Mouse (Mus musculus): ENCODE data around the gene Slfnl1. TPM values are rescaled to one million over a fixed set of nuclear protein-coding genes. Genes with fewer than 3 reads are reported as not detected.
A peak's percentile ranks its signal among the peaks of the same experiment; 100 is the strongest.

The Slfnl1 gene
- polyA plus RNA-seq, 1 experiment: not detected

DNA sequence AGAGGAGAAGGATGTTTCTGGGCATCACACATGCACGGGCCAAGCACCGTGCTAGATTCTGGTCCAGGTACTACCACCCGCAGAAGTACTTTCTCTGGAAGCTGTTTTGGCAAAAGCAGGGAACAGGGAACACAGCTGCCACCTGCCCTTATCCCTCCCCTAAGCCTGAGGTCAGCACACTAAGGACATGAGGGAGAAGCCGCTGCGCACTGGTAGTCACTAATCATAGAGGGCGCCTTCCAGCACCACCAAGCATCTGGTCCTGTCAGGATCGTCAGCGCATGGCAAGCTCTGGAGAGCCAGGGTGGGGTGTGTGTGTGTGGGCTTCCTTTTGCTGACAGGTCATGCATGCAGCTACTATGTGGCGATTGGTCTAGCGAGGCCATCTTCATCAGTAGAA, 6.6 kb downstream of the Slfnl1 start:
- H3K36me3 ChIP-seq (ENCODE audit: control insufficient read depth, insufficient read depth, low read length, poor library complexity, severe bottlenecking): peaks cover 38% of the 10 kb centered on the region
- no peak overlapping the region for H3K4me3 ChIP-seq (ENCODE audit: low read depth, low read length)
- H3K9me3 ChIP-seq (replicated peaks; ENCODE audit: control insufficient read depth, insufficient read depth, low read length, poor library complexity, severe bottlenecking): no peaks in the 10 kb centered on the region
- H3K9ac ChIP-seq (ENCODE audit: low read depth, poor library complexity, severe bottlenecking): no peak overlapping the region
- no peaks in the 10 kb centered on the region for H3K4me1 ChIP-seq (ENCODE audit: control insufficient read depth, insufficient read depth, low read length)
- TF ChIP-seq EP300 (IDR thresholded peaks at IDR 0.05; ENCODE audit: insufficient read depth, low read depth, low read length) (no peak), CTCF (IDR thresholded peaks at IDR 0.05; ENCODE audit: low read depth, low read length) (no peak), POLR2A (IDR thresholded peaks at IDR 0.05; ENCODE audit: insufficient read depth, low read length) (no peak)
- H3K27me3 ChIP-seq (ENCODE audit: control insufficient read depth, insufficient read depth, low read length, poor library complexity, severe bottlenecking): no peaks in the 10 kb centered on the region
- H3K27ac ChIP-seq (ENCODE audit: insufficient read depth, low read length): no peak overlapping the region

DNA sequence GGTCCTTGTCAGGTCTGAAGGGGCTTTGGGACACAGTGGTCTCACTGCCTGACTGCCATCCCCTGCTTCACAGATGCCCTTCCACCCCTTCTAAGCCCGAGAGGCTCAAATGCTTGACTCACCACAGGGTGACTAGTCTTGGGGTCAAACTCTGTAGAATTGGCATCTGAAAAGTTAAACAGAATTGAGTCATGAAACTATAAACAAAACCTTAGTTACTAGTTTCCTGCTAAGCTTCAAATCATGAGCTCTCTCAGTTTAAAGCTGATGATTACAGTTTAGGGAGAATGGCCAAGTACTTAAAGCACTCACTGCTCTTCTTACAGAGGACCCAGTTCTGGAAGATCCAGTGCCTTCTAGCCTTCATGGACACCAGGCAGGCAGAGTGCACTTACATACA, 12.9 kb downstream of the Slfnl1 start:
- no peak overlapping the region for H3K27ac ChIP-seq (ENCODE audit: insufficient read depth, low read length)
- no peak for TF ChIP-seq EP300 (IDR thresholded peaks at IDR 0.05; ENCODE audit: insufficient read depth, low read depth, low read length)
- no peak for TF ChIP-seq POLR2A (IDR thresholded peaks at IDR 0.05; ENCODE audit: insufficient read depth, low read length)
- no peak for TF ChIP-seq CTCF (IDR thresholded peaks at IDR 0.05; ENCODE audit: low read depth, low read length)
- no peaks in the 10 kb centered on the region for H3K9me3 ChIP-seq (replicated peaks; ENCODE audit: control insufficient read depth, insufficient read depth, low read length, poor library complexity, severe bottlenecking)
- no peak overlapping the region for H3K9ac ChIP-seq (ENCODE audit: low read depth, poor library complexity, severe bottlenecking)
- H3K36me3 ChIP-seq (ENCODE audit: control insufficient read depth, insufficient read depth, low read length, poor library complexity, severe bottlenecking): peaks cover 80% of the 10 kb centered on the region
- no peaks in the 10 kb centered on the region for H3K4me1 ChIP-seq (ENCODE audit: control insufficient read depth, insufficient read depth, low read length)
- no peaks in the 10 kb centered on the region for H3K27me3 ChIP-seq (ENCODE audit: control insufficient read depth, insufficient read depth, low read length, poor library complexity, severe bottlenecking)
- no peak overlapping the region for H3K4me3 ChIP-seq (ENCODE audit: low read depth, low read length)

DNA sequence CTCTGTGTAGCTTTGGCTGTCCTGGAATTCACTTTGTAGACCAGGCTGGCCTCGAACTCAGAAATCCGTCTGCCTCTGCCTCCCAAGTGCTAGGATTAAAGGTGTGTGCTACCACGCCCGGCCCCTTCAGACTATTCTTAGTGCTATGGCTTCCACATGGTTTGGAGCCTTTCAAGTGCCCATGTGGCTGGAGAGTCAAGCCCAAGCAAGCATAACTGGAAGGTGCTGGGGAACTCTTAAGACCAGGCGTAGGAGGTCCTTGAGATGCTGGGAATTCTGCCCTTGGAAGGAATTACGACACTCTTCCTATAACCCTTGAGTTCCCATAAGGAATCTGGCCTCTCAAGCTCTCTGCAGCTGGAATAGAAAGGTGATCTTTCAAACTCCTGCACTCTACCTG, 24.6 kb downstream of the Slfnl1 start:
- Histone ChIP-seq H3K9me3 (replicated peaks; ENCODE audit: control insufficient read depth, insufficient read depth, low read length, poor library complexity, severe bottlenecking) (no peaks in the 10 kb centered on the region), H3K27me3 (ENCODE audit: control insufficient read depth, insufficient read depth, low read length, poor library complexity, severe bottlenecking) (no peaks in the 10 kb centered on the region), H3K27ac (ENCODE audit: insufficient read depth, low read length) (no peak overlapping the region), H3K9ac (ENCODE audit: low read depth, poor library complexity, severe bottlenecking) (no peak overlapping the region), H3K4me3 (ENCODE audit: low read depth, low read length) (no peak overlapping the region), H3K4me1 (ENCODE audit: control insufficient read depth, insufficient read depth, low read length) (no peaks in the 10 kb centered on the region), H3K36me3 (ENCODE audit: control insufficient read depth, insufficient read depth, low read length, poor library complexity, severe bottlenecking) (peaks cover 87% of the 10 kb centered on the region)
- TF ChIP-seq EP300 (IDR thresholded peaks at IDR 0.05; ENCODE audit: insufficient read depth, low read depth, low read length) (no peak), POLR2A (IDR thresholded peaks at IDR 0.05; ENCODE audit: insufficient read depth, low read length) (no peak), CTCF (IDR thresholded peaks at IDR 0.05; ENCODE audit: low read depth, low read length) (no peak)

DNA sequence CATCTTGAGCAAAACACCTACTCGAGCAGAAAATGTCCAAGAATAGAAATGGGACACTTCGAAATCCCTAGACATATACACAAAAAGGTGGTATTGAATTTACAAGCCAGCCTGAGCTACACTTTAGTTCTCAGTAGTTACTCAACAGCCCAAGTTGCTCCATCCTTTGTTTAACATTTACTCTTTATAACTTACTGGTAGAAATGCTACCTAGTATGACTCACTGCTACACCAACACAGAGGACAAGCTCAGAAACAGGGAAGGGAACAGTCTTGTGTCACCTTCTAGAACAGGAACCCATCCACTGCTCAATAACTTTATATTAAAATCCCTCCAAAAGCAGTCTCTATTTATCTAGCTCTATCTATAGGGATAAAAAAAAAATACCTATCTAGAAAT, 33.7 kb downstream of the Slfnl1 start:
- Histone ChIP-seq H3K9me3 (replicated peaks; ENCODE audit: control insufficient read depth, insufficient read depth, low read length, poor library complexity, severe bottlenecking) (no peaks in the 10 kb centered on the region), H3K4me1 (ENCODE audit: control insufficient read depth, insufficient read depth, low read length) (no peaks in the 10 kb centered on the region), H3K36me3 (ENCODE audit: control insufficient read depth, insufficient read depth, low read length, poor library complexity, severe bottlenecking) (peaks cover 38% of the 10 kb centered on the region), H3K9ac (ENCODE audit: low read depth, poor library complexity, severe bottlenecking) (no peak overlapping the region), H3K27me3 (ENCODE audit: control insufficient read depth, insufficient read depth, low read length, poor library complexity, severe bottlenecking) (no peaks in the 10 kb centered on the region), H3K4me3 (ENCODE audit: low read depth, low read length) (no peak overlapping the region), H3K27ac (ENCODE audit: insufficient read depth, low read length) (no peak overlapping the region)
- no peak for TF ChIP-seq EP300 (IDR thresholded peaks at IDR 0.05; ENCODE audit: insufficient read depth, low read depth, low read length)
- no peak for TF ChIP-seq POLR2A (IDR thresholded peaks at IDR 0.05; ENCODE audit: insufficient read depth, low read length)
- TF ChIP-seq CTCF (IDR thresholded peaks at IDR 0.05; ENCODE audit: low read depth, low read length): no peak

DNA sequence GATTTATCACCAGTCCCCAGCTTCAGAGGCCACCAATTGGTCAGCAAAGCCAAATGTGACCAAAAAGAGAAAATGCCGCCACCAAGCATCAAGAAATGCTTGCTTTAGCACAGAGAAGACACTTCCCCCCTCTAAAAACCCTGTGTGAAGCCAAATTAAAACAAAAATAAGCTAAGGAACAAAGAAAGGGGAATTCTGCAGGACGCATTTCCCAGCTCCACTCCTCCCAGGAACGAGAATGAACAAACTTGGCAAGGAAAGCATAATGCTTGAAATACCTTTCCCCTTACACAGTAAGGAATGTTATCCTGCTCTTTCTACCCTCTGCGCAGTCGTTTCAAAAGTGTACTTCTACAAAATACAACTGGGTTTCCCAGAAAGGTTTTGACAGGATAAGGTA, 36.0 kb downstream of the Slfnl1 start:
- Histone ChIP-seq H3K9ac (ENCODE audit: low read depth, poor library complexity, severe bottlenecking) (no peak overlapping the region), H3K27ac (ENCODE audit: insufficient read depth, low read length) (no peak overlapping the region), H3K4me1 (ENCODE audit: control insufficient read depth, insufficient read depth, low read length) (no peaks in the 10 kb centered on the region), H3K36me3 (ENCODE audit: control insufficient read depth, insufficient read depth, low read length, poor library complexity, severe bottlenecking) (peaks cover 23% of the 10 kb centered on the region), H3K27me3 (ENCODE audit: control insufficient read depth, insufficient read depth, low read length, poor library complexity, severe bottlenecking) (no peaks in the 10 kb centered on the region), H3K9me3 (replicated peaks; ENCODE audit: control insufficient read depth, insufficient read depth, low read length, poor library complexity, severe bottlenecking) (no peaks in the 10 kb centered on the region), H3K4me3 (ENCODE audit: low read depth, low read length) (no peak overlapping the region)
- no peak for TF ChIP-seq CTCF (IDR thresholded peaks at IDR 0.05; ENCODE audit: low read depth, low read length)
- no peak for TF ChIP-seq EP300 (IDR thresholded peaks at IDR 0.05; ENCODE audit: insufficient read depth, low read depth, low read length)
- no peak for TF ChIP-seq POLR2A (IDR thresholded peaks at IDR 0.05; ENCODE audit: insufficient read depth, low read length)

DNA sequence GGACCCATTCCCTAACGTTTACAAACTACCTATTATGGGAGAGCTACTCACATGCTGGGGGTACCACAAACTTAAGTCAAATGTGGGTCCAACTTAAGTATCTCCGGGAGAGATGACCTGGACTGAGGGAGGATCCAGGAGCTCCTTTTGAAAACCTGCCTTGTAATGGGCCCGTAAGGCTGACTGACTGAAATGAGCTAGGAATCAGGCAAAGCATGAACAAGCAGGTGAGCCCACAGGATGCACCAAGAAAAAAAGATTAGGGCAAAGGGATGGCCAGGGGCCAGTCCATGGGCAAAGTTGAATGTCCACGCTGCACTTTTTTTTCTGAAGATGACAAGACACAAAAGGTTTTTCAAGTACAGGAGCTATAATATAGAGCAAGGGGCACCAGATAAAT, 37.0 kb downstream of the Slfnl1 start:
- Histone ChIP-seq H3K4me1 (ENCODE audit: control insufficient read depth, insufficient read depth, low read length) (no peaks in the 10 kb centered on the region), H3K4me3 (ENCODE audit: low read depth, low read length) (peak overlapping the region; percentile 91), H3K27me3 (ENCODE audit: control insufficient read depth, insufficient read depth, low read length, poor library complexity, severe bottlenecking) (no peaks in the 10 kb centered on the region), H3K27ac (ENCODE audit: insufficient read depth, low read length) (no peak overlapping the region; the same call in 1 of the 2 replicates), H3K9ac (ENCODE audit: low read depth, poor library complexity, severe bottlenecking) (peak overlapping the region; percentile 93), H3K36me3 (ENCODE audit: control insufficient read depth, insufficient read depth, low read length, poor library complexity, severe bottlenecking) (peaks cover 17% of the 10 kb centered on the region), H3K9me3 (replicated peaks; ENCODE audit: control insufficient read depth, insufficient read depth, low read length, poor library complexity, severe bottlenecking) (no peaks in the 10 kb centered on the region)
- TF ChIP-seq CTCF (IDR thresholded peaks at IDR 0.05; ENCODE audit: low read depth, low read length) (no peak), EP300 (IDR thresholded peaks at IDR 0.05; ENCODE audit: insufficient read depth, low read depth, low read length) (no peak)

Data from ES-Bruce4 (cell line).